ENCODE assay signal across 13 mouse cellular contexts in genomic region chrX:12084698-12085097, GRCm38 (mm10).
"Had no signal": no experiment of that assay in that cellular context is flagged by ENCODE, and none has a peak within 500 bp of the region (broad histone marks: within the 10 kb centered on the region; RNA-seq: fewer than 3 reads in every experiment).

No protein-coding gene starts in this region.

- H3K27ac ChIP-seq: kidney, embryonic 15.5 days; limb, embryonic 12.5 days; liver, embryonic 13.5 days; lung, embryonic 15.5 days; macrophage; midbrain, embryonic 12.5 days had no signal

- ATAC-seq: liver, postnatal 0 days; midbrain, embryonic 16.5 days had no signal

- H3K36me3 ChIP-seq: kidney, embryonic 15.5 days; limb, embryonic 12.5 days; liver, embryonic 13.5 days; lung, embryonic 15.5 days; midbrain, embryonic 12.5 days had no signal

- H3K4me3 ChIP-seq: kidney, embryonic 15.5 days; limb, embryonic 12.5 days; liver, embryonic 13.5 days; lung, embryonic 15.5 days; midbrain, embryonic 12.5 days had no signal

- DNase-seq: kidney, postnatal 14 days; liver; liver, embryonic 13.5 days; liver, postnatal 0 days; lung, postnatal 14 days; right cerebral cortex, postnatal 25 days; thymus, postnatal 4 days had no signal

- H3K4me2 ChIP-seq: kidney, embryonic 15.5 days; limb, embryonic 12.5 days; lung, embryonic 15.5 days had no signal

- H3K9ac ChIP-seq: kidney, embryonic 15.5 days; limb, embryonic 12.5 days; liver, embryonic 13.5 days; liver, postnatal 0 days; lung, embryonic 15.5 days; midbrain, embryonic 12.5 days had no signal

- H3K9me3 ChIP-seq: kidney, embryonic 15.5 days; limb, embryonic 12.5 days; liver, embryonic 13.5 days; lung, embryonic 15.5 days; midbrain, embryonic 12.5 days had no signal
